Mouse (Mus musculus): ENCODE results near the gene Hoxd3.

The Hoxd3 gene

DNA sequence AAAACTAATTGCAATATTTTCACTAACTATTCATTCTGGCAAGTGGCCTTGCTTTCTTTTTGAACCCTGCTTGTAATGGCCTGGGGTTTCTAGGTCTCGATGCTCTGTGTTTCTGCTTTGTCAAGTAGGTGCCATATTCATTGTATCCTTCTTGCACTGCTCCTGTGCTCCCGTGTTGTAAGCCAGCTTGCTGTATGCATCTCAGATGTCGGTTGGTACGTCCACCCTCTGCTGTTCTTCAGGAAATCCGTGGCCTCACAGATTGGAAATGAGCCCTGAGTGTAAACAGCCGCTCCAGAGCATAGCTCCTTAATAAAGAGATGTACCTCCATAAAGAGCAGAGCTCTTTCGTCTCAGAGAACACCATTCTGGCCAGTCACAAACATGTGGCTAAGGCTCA is 4.1 kb upstream of the Hoxd3 start:
- no peak for DNase-seq

- DNase-seq = no peak
Observed at GRCm38 (mm10) chr2:74708676-74709075, 3.1 kb upstream of the Hoxd3 start.

GRCm38 (mm10) chr2:74709465-74710419 is 2.0 kb upstream of the Hoxd3 start:
- no peak for DNase-seq

DNA sequence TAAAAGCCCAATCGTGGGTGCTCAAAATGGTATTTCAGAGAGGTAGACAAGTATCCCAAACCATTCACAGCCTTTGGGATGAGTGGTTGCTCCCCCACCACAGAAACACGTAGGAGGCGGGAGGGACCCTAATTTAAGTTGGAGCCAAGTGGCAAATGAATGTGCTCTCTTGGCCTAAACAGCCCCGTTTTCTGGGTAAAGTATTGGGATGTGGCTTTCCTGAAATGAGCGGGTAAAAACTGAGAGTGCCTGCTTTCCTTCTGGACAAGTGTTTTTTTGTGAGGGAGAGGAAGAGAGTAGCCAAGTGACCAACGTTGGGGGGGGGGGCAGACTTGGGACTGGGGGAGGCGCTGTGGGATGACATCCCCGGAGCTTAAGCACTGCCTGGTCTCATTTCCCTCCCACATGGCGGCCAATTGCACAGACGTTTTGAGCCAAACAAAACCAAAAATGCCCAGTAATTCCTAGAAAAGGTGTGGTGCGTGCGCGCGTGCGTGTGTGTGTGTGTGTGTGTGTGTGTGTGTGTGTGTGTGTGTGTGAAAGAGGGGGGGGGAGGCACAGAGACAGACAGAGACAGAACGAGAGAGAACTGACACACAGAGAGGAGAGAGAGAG is 691 bp upstream of the Hoxd3 start:
- no peak for DNase-seq

DNA sequence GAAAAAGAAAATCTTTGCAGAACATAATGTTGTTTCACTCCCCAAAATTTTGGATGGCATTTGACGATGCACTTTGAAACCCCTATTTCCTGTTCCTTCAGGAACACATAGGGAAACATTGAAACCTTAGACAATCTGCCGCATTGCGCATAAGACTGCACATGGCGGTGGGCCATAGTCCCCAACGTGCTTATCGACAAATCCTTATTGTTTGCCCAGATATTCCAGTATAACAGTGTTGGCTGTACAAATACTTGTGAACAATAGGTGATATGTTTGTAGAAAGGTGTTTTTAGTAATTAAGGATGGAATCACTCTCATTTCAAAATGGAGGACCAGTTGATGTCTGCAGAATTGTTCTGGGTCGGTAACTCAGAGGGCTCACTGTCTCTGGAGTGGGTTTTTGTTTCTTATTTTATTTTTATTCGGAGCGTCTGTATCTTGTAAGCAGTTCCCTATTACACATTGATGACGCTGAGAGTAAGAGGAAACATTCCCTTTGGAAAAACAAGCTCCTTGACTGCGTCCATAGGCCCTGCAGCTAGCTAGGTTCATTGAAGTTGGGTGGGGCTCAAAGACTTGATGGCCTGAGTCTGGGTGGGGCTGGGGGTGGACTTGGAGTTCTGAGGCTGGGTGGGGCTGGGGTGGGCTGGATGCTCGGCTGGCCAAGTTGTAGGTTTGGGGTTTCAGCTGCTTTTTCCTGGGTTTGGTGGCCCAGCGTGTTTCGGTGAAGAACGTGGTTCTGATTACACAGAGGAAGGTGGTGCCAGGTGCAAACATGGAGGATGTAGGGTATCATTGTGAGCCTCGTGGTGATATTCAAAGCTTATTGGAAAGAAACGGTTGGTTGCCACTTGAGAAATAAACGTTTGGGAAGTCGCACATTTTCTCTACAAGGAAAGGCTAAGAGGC is 1.8 kb downstream of the Hoxd3 start:
- no peak for DNase-seq

- DNase-seq = no peak
Observed at GRCm38 (mm10) chr2:74714156-74714789, 2.5 kb downstream of the Hoxd3 start.

DNA sequence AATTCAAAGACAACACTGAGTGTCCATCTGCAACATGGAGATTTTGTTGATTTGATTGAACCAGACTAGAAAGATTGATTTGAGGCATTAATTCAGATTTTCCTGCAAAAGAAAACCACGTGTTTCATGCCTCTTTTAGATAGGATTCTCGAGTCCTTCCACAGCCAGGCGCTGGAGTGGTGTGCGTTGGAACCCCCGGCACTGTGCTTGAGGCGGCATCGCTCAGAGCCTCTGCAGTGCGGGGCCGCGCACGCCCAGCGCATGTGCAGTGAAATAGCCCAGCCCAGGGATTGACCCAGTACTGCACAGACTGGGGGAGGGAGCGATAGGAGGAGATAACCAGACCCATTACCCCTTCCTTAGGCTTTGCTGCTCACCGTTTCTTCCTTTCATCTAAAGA is 3.2 kb downstream of the Hoxd3 start:
- no peak for DNase-seq

- DNase-seq = peak; percentile 25
Observed at GRCm38 (mm10) chr2:74715504-74716241, 3.9 kb downstream of the Hoxd3 start.

DNA sequence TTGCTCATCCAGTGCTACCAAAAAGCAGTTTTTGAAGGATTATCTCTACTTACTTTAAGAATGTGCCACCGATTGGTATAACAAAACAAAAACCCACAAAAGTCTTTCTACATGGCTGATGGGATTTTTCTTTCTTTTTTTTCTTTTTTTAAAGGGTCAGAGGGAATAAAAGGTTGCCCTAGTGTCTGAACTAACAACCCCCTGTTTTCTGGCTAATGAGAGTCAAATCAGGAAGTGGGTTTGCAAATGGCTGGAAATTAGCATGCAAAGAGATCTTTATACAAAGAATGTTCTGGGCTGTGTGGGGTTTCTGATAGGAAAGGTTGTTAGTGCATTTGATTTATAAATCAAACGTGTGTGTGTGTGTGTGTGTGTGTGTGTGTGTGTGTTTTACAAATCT is 8.7 kb downstream of the Hoxd3 start:
- DNase-seq = no peak

GRCm38 (mm10) chr2:74720955-74721491 is 9.3 kb downstream of the Hoxd3 start:
- DNase-seq = no peak

- DNase-seq = no peak
Observed at GRCm38 (mm10) chr2:74721882-74722281, 10.2 kb downstream of the Hoxd3 start.

- DNase-seq = no peak
Observed at GRCm38 (mm10) chr2:74722949-74723348, 11.2 kb downstream of the Hoxd3 start.

DNA sequence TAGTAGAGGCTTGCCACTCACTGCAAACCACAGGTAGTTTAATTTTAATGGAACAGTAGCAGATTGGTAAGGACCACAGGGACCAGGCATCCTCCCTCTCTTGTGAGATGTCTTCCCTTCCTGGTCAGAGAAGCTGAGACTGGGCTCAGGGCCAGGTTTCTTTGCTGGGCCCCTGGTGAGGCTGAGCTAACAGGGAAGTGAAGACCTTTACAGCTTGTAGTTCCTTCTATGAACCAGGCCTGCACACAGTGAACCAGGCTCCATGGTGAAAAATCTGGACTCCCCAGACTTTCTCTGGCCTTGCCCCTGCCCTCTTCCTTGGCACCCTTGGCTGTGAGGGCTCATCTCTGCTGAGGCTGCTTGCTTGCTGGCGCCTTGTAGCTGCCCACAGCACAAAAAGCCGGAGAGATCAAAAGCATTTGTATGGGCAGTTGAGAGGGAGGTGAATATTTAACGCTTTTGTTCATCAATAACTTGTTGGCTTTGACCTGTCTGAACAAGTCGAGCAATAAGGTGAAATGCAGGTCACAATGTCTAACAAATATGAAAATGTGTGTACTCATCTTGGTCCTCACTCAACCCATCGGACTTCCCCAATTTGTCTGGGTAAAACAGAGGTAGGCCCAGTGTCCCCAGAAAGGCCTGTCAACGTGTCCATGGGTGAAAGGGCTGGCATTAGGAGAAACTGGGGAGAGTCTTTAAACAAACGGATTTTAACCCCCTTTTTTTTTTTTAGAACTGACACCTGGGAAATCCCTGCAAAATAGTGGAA is 12.7 kb downstream of the Hoxd3 start:
- no peak for DNase-seq

DNA sequence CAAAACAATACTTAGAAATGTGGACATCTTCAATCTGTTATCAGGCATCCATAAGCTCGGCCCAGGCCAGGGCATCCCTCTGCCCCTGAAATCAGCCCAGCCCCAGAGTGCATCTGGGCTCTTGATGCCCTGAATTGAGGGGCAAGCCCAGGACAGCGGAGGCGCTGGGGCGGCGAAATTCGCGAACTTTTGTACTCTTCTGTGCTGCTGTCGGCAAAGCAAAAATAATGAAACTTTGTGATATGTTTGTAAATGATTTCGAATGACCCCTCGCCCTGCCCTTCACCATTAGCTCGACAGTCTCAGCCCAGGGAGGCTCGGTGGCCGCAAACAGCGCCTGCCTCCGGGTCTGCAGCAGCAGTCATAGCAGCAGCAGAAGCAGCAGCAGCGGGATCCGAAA is 13.4 kb downstream of the Hoxd3 start:
- no peak for DNase-seq

DNA sequence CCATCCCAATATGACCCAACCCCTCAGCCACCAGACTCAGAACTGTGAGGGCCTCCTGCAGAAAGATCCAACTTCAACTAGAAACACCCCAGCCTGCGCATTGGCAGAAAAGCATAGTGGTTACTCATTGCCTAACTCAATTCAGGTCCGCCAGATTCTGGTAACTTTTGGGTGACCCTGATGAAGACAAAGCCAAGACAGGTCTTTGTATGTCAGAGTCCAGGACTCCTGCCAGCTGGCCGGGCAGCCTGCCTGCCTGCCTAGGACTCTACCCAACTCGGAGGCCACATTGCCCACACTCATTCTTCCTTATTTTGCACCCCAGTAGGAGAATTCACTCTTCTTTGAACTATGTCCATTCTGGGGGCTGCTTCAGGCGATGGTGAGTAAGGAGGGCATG is 14.8 kb downstream of the Hoxd3 start, which contains the start of gene Gm28230:
Gm28230 (plus strand) TSS at position 178 of the 400 bp plus-strand sequence.
- no peak for DNase-seq

DNA sequence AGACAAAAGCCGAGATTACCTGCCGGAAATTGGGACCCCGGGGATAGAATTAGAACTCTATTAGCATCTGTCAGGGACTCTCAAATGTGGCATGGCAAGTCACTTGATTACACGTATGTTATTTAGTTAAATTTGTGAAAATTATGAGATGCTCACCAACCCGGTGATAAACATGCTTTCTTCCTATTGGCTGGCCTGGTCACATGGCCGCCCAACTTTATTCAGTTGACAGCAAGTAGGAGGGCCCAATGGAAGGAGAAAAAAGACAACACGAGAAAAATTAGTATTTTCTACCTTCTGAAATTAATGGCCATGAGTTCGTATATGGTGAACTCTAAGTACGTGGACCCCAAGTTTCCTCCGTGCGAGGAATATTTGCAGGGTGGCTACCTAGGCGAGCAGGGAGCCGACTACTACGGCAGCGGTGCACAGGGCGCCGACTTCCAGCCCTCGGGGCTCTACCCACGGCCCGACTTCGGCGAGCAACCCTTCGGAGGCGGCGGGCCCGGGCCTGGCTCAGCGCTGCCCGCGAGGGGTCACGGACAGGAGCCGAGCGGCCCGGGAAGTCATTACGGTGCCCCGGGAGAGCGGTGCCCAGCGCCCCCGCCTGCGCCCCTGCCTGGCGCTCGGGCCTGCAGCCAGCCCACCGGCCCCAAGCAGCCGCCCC is 15.4 kb downstream of the Hoxd3 start:
- DNase-seq = no peak

GRCm38 (mm10) chr2:74727640-74728302 is 16.0 kb downstream of the Hoxd3 start:
- no peak for DNase-seq

GRCm38 (mm10) chr2:74728303-74728680 is 16.6 kb downstream of the Hoxd3 start:
- DNase-seq = no peak

DNA sequence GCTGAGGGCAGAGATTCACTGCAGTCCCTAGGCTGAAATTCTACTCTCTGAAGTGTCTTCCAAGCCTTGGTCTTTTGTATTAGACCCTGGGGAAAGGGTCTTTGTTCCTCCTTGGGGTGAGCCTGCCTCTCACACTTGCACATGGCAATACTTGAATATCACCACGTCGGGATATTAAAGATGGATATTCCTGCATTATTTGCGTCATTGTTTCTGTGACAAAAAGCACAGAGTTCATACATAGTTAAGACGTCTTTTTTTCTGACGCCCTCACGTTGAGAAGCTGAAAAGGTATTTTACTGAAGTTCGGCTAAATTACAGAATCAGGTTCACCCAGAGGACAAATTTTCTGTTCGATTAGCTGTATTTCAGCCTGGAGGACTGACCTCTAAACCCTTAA is 18.6 kb downstream of the Hoxd3 start:
- DNase-seq = no peak

GRCm38 (mm10) chr2:74731055-74731454 is 19.3 kb downstream of the Hoxd3 start:
- DNase-seq = no peak
